Mouse (Mus musculus): ENCODE measurements at regions not wholly inside any gene's neighbourhood (a gene's known extent, or its start where the extent isn't known, plus 50 kb on each side); places are given as distances from the start of the nearest gene placed in this dataset.

DNA sequence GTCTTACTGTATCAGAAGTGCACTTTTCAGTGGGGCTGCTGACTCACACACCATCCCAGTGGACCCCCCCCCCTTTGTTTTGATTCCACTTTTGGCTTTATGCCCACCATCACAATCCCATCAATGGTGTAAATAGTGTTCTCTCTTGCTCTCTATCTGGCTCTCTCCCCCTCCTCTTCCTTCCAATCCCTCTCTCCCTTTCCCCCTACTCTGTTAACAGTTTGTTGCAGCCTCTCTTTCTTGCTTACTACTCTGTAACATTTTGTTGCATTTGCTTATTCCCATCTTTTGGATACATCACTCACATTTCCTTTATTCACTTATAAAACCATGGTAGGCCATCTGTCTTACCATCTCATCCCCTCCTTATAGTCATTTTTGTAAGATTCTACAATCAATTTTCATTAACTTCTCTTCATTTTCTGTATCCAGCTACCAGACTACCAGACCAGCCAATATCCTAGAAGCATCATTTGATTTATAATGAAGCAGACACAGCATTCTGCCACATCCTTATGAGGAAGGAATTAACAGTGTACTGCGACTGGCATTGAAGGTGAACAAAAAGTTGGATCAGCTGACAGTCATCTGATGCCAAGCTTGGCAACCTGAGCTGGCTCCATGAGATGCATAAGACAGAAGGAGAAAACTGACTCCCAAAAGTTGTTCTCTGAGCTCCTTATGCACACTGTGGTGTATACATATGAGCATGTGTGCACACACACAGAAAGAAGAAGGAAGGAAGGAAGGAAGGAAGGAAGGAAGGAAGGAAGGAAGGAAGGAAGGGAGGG lies 181.5 kb upstream of the Plcz1 start:
- DNase-seq: no peak

DNA sequence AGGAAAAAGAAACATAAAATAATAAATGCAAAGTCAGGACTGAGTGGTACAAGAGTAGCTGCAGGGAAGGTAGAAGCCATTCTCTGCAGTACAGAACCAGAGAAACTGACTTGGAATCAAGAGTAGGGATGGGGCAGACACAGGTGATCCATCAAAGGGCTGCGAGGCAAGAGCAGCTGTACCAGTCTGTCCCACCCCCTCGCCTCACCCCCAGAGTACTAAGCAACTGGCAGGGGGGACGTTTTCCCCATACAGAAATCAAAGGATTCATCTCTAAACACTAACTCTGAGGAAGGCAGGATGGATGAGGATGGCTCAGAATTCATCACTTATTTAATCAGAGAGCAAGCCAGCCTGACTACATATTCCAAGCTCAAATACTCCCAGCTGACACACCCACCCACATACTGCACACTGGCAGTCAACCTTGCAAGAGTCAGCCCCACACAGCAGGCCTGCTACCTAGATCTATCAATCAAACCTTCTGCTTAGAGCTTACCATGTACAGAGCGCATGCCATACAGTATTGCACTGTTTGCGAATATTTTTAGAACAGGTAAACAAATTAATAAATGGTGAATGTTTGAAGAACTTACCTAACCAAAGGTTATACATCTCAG lies 180.5 kb upstream of the Plcz1 start:
- DNase-seq: no peak

DNA sequence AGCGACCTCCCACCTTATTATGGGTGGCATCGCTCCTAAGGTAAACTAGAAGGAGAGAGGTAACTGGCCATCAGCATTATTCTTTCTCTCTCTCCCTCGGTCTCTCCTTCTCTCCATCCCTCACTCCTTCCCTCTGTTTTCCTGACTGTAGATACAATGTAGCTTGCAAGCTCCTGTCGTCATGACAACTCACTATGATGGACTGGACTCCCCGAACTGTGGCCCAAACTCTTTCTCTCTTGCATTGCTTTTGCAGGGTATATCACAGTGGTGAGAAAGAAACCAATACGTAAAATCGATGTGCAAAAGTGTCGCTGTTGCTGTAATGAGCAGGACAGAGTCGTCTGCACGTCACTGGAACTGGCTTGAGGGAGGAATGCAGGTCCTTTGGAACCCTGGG lies 177.5 kb upstream of the Plcz1 start:
- DNase-seq: no peak

DNA sequence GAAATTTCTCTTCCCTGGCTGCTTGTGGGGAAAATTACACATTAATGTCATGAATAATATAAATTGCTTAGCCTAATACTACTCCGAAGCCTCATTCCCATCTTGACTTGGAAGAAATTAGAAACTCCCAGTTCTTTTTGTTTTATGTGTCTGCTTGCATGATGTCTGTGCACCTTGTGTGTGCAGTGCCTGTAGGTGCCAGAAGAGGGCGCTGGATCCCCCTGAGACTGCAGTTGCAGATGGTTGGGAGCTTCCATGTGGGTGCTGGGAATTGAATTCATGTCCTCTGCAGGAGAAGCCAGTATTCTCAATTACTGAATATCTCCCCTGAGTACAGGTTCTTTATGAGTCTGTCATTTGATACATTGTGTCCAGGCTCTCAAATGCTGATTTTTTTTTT lies 171.1 kb upstream of the Plcz1 start:
- no peak for DNase-seq

DNA sequence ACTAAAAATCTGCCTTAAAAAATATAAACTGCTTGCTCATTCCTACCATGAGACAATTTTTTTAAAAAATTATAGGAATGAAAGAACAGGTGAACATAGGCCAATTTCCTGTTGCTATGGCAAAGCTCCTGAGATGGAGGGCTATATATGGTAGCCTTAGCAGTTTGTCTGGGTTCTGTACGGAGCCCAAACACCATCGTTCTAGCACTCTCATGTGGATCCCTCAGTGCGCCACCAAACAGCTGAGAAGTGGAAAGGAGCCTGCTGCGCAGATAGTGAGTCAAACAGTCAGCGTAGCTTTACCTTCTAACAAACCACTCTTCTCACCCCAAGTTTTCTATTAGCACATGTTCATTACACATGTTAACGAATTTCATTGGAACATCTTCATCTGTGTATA lies 168.9 kb upstream of the Plcz1 start:
- no peak for DNase-seq

DNA sequence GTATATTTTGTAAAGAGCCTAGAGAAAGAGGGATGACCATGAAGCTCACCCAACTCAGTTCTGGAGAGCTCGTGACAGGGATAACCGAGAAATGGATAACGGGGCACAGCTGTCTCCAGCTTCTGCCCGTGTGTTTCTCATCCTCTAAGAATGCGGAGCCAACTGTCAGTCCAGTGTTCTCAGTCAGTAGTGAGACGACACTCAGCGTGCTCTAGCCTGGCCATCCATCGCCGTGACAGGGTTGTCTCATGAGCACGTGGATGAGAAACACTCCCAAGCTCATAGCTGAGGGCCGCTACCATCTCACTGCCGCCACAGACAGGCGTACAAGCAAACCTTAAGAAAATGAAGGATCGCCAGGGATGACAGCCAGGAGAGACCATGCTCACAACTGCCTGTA lies 167.8 kb upstream of the Plcz1 start:
- no peak for DNase-seq

DNA sequence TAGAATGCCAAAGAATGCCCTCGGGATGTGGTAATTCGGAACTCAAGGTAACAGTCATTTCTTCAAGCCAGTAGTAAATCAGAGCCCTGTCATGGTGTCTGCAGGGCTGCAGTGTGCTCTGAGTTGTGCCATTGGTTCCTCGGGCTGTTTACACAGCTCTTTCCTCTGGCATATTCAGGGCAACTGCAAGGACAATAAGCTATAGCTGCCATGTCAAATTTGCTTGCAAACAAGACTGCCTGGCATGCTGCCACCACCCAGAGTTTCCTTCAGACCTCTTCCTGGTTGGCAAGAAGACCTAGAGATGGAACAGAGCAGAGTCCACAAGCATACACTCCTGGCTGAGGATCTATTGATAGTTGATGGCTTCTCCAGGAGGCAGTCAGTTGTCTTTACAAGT lies 167.1 kb upstream of the Plcz1 start:
- DNase-seq: peak; percentile 68 to 86

DNA sequence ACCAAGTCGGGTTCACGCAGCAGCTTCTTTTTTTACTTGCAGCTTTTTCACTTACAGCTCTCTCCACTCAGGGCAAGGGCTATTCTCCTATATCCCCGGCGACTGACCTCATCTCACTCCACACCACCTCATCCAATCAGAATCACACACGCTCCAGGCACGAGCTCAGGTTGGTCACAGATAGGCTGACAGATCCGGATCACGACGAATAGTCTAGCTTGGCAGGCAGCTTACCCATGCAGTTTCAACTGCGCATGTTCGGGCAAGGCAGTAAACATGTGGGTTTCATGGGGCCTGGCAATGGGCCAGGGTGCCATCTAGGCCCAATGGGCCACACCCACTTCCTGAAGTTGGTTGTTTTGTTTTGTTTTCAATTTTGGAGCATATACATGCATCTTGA lies 165.4 kb upstream of the Plcz1 start:
- DNase-seq: peak in 1 of 2 experiments; percentile 25

DNA sequence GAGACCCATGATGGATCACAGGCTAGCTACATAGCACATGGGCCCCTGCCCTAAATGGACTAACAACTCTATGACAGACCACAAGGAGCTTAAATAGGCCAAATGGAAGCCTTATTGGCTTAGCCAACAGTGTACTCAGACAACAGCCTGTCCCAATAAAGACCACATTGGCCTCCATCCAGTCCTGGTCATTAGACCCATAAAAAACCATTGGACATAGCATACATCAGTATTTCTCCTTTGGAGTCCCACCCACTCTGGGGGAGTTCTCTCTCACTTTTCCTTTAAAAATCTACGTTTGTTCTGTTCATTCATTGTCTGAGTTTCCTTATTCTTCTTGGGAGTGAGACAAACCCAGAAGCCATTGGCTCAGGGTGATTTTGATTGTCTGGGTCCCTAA lies 160.1 kb upstream of the Plcz1 start:
- no peak for DNase-seq

DNA sequence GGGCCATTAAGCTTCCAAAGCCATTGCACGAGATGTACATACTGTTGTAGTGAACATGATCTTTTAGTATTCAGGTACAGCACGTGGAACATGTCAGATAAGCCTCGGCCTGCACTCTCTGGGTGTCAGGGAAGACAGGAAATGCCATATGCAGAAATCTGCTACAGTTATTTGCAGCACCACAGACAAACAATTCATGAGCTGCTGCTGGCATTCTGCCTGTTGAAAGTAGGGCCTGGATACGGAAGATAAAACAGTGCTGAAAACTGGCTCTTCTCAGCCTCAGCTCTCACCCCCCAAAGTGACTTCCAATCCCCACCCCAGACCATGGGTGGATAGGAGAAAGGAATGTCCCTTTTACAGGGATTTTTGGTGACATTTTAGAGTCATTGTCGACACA lies 159.1 kb upstream of the Plcz1 start:
- no peak for DNase-seq

DNA sequence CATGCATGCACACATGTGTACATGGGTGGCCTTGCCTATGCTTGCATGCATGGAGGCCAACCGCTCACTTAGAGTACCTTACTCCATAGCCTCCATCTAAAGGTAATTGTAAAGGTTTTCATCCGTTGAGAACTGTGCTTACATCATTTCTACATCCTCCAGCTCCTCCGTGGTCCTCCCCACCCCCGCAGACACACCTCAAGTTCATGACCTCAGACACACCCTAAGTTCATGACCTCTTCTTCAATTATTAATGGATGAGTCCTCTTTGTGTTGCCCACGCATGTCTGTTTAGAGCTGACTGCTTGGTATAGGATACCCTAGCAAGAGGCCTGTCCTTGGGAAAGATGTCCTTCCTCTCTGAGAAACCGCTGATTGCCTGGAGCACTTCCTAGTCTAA lies 156.8 kb upstream of the Plcz1 start:
- no peak for DNase-seq

DNA sequence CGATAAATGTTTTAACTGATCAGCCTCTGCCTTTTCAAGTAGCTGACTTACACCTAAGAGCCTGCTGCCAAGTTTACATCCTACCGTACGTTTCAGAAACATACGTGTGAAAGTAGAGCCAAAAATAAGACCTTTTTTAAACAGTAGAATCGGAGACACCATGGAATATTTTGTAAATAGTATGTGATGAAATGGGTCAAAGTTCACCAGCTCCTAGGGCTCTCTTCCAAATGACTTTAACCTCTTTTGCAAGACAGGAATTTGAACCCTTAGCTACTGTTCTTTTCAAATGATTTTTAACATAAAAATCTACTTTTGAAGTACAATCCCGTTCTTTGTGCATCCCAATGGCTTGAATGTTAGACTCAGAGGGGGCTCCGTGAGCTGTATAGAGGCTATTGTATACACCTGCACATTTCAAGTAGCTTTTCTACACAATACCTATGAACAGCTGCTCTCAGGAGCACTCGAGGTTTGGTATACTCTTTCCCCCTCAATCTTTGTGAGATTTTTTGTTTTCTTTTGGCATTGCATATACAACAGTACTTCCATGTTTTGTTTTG lies 155.9 kb upstream of the Plcz1 start:
- DNase-seq: no peak

DNA sequence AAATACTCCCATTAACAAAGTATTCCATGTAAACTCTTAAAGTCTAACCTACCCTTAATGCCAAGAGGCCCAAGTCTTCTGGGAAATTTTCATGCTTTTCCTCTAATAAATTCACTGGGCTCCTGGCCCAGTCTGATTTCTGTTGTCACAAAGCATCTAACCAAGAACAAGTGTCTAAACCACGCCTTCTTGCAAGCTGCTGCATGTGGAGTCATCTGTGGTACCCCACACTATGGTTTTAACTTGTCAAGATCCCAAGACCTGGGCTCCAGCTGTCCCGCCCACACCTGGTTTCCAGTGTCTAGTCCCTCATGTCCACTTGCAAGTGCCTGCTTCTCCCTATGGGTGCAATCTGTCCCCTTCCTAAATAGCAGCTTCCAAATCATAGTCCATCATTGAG lies 153.0 kb upstream of the Plcz1 start:
- no peak for DNase-seq

DNA sequence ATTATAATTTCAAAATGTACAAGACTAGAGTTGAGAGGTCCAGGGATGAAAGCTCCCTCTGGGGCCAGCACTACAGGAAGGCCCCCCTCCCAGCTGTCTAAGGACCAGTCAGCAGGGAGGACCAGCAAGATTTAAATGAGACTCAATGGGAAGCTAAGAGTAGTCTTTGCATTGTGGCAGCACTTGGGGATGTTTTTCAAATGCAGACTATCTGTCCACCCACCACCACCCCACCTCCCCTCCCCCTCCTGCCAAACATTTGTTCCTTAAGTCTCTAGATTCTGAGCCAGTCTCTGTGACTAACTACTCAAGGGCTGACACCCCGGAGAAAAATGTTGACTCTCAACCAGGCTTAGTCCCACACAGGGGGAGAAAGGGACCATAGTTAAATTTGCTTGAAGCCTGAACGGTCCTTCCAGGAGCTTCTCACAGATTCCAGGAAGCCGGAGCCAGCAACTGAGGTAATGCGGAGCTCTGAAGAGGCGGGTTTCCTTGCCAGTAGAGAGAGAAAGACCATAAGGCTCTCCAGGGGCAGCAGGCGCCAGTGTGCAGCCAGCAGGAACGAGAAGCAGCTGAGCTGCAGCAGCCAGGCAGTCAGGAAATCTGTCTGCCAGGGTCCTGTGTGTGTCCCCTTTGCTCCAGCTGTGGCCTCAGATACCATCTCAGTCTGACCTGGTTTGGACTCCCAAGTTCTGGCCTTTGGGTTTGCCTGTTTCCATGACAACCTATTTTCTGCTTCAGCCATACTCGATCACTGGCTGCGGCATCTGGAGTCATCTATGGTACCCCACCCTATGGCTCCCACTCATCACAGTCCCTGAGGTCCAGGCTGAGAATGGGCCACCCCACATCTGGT lies 152.1 kb upstream of the Plcz1 start:
- peak in 1 of 2 experiments; percentile 28 for DNase-seq

DNA sequence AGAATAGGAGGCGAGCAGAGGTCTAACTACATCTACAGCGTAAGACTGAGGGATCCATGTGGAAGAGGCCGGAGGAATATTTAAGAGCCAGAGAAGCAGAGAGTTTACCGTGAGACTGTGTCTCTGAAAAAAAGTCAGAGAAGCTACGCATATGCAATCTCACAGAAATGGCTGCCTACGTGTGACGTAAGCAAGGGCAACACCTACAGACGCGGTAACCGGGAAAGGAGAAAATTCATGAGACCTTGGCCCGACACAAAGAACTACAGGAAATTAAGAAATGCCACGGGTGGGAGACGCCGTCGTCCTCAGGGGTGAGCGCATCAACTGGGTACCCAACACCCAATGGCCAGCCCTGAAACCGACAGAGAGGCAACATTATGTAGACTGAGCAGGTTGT lies 151.3 kb upstream of the Plcz1 start:
- no peak for DNase-seq

DNA sequence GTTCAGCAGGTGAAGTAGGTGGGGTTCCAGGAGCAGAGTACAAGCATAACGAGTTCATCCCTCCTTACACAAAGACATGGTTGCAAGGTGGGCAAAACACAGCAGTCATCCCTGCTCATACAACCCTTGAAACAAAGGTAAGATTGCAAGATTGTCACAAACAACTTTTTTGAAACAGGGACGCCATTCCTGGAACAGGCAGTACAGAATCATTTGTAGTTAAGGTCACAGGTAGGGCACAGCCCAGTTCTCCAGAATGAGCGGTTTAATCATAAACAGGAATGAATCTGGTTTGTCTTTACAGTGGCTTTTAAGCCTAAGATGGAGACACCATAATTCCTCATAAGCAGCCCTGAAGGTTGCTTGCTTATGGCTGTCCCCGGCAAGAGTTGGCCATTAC lies 150.1 kb upstream of the Plcz1 start:
- no peak for DNase-seq

DNA sequence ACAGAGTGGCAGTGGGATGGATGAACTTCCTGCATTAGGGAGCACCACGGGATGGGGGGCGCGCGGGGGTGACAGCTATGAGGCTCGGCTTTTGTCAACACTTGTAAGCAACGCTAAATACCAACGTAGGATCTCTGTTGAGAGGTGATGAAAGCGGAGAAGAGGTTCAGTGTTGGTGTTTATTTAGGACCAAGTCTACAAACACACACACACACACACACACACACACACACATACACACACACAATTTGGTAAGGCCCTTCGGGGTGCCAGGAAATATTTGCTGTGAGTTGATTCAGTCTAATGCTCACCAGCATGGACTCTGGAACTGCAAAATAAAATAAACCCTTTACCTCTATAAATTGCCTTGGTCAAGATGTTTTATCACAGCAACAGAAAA lies 148.3 kb upstream of the Plcz1 start:
- DNase-seq: no peak

DNA sequence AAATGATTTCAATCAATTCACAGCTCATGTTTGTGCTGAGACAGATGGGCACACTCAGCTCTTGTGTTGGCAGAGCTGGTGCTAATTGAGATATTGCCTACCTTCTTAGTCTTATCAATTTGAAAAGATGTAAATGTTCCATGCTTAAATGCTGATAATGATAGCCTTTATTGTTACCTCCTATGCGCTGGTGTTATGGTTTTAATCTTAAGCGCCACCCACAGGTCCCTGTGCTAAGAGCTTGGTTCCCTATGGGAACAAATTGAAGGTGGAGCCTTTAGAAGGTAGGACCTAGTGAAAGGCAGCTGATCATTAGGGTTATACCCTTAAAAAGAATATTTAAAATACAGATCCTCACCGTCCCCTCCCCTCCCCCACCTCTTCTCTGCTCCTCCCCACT lies 146.5 kb upstream of the Plcz1 start:
- no peak for DNase-seq

DNA sequence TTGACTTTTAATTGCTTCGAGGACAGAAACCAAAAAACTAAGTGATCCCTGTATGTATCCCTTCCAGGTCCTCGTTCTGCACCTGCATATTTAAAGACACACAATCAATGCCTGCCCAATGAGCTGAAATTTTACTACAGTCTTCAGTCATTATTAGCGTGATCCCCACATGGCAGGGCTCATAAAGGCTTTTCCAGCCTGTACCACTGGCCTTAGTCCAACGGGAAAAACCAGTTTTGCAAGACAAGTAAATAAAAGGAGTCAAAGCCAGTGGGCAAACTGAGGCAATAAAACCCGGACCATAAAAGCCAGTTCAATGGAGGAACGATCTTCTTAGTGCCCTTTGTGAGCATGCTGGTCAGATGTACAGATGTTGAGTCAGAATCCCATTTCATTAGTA lies 145.8 kb upstream of the Plcz1 start:
- DNase-seq: no peak

DNA sequence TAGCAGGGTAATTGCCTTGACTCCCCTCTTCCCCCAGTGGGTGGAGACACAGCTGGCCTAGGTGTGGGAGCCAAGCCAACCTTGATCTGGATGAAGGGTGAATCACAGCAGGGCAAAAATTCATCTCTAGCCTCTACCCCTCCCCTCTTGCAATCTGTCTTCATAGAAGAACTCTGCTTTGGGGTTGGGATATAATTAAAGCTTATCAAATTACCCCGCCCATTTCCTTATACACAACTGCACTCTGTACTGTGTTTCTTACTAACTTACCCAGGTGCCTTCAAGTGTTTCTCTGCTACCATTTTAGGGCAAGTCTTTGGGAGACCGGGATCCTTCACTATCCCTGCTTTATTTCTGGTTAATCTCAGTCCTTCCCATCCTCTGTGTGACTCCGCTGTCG lies 138.7 kb upstream of the Plcz1 start:
- no peak for DNase-seq

DNA sequence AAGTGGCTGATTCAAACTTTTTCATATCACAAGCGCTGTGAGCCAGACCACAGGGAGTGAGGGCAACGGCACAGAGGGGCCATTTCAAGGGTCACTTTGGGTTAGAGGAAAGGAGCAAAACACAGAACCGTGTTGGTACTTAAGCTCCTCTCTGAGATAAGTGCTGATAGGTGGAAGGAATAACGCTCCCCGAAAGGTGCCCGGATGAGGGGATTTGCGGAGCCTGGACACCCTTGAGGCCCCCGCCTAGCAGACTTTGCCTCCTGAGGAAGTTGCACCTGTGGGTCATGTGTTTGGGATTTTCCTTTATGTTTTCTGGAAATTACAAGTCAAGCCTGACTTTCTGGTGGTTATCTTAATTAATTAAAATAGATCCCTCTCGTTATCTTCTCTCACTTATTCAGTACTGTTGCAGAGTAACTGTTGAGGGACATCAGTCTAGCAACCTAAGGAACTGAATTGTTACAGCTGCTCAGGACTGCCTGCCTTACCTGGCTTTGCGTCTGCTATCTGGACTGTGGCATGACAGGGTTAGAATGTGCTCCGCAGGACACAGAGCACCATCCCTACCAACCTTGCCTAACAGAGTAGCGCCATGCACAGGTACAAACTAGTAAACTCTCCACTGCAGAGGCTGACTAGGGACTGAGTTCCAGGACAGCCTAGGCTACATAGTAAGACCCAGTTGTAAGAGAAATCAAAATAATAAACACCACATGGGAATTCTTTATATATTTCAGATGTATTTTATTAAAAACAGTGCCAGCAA lies 137.4 kb upstream of the Plcz1 start:
- no peak for DNase-seq

DNA sequence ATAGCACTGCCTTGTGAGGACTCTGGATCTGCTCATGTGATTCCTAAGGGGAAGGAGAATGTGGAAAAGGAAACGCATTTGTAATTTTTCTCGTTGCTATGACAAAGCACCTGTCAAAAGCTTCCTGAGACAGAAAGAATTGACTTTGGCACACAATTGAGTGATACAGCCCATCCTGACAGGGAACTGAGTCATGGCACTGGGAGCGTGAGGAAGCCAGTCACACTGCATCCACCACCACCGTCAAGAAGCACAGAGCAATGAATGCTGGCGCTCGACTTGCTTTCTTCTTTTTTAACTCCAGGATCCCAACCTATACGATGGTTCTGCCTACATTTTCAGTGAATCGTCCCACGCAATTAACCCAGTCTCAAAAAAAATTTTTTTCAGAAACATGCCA lies 131.5 kb upstream of the Plcz1 start:
- DNase-seq: no peak

DNA sequence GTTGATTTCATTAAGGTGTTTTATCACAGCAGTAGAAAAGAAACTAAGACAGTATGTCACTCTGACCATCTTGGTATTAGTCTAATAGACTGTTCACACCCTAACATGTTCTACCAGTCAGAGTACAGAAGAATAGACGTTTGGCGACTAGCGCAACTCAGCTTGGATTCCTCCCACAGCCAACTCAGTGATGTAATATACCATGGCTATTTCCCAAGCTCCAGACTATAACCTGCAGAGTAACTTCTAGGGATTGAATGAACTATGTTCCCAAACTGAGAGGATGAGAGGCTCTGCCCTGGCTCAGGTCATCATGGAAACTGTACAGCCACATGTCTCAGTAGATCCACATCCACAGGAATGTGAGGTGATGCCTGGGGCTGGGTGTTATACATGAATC lies 128.6 kb upstream of the Plcz1 start:
- DNase-seq: no peak

Measured in lung, postnatal 4 days (tissue).